Comparison of ENCODE assay signal across 15 mouse cellular contexts in genomic region chr9:56911017-56911416, GRCm38 (mm10). TPM values are rescaled to one million over a fixed set of nuclear protein-coding genes. Genes with fewer than 3 reads are reported as not detected.
"Had no signal": no experiment of that assay in that cellular context is flagged by ENCODE, and none has a peak within 500 bp of the region (broad histone marks: within the 10 kb centered on the region; RNA-seq: fewer than 3 reads in every experiment).

No protein-coding gene starts in this region.

- H3K27ac ChIP-seq: neural tube, embryonic 15.5 days; stomach, embryonic 15.5 days; stomach, postnatal 0 days had no signal

- H3K4me3 ChIP-seq: neural tube, embryonic 15.5 days; stomach, embryonic 15.5 days had no signal

- H3K9me3 ChIP-seq: neural tube, embryonic 15.5 days; stomach, embryonic 15.5 days had no signal

- H3K4me1 ChIP-seq: neural tube, embryonic 15.5 days had no signal

- H3K36me3 ChIP-seq: neural tube, embryonic 15.5 days; stomach, embryonic 15.5 days had no signal

- DNase-seq: retina, postnatal 1 day; right cerebral cortex, adult 18-20 months; right cerebral cortex, postnatal 14 days; right cerebral cortex, postnatal 25 days; right cerebral cortex, postnatal 4 days; spleen, adult 18-20 months; thymus, adult 18-20 months; thymus, adult 2 months; thymus, postnatal 14 days; thymus, postnatal 25 days; thymus, postnatal 36 days had no signal

- H3K4me2 ChIP-seq: neural tube, embryonic 15.5 days; stomach, embryonic 15.5 days had no signal

- H3K9ac ChIP-seq: neural tube, embryonic 15.5 days; stomach, embryonic 15.5 days had no signal

- H3K27me3 ChIP-seq: neural tube, embryonic 15.5 days; stomach, embryonic 15.5 days had no signal

RNA-seq across cellular contexts. Expression of gene Cspg4, which starts 46.2 kb away (rescaled TPM):
- total RNA-seq: neutrophil, adult 5-6 weeks had no signal

RNA-seq across cellular contexts. Expression of gene Odf3l1, which starts 46.5 kb away (rescaled TPM):
- total RNA-seq: neutrophil, adult 5-6 weeks had no signal
